Mouse (Mus musculus): ENCODE data around the gene Kcnk7. TPM values are rescaled to one million over a fixed set of nuclear protein-coding genes. Genes with fewer than 3 reads are reported as not detected.

The Kcnk7 gene
- total RNA-seq, 2 experiments from 2014 or later: not detected

GRCm38 (mm10) chr19:5689565-5690342, 14.4 kb upstream of the Kcnk7 start:
- DNase-seq (ENCODE audit: low spot score in 2 of 2): peak; percentile 62 to 73

GRCm38 (mm10) chr19:5690343-5690735, 13.8 kb upstream of the Kcnk7 start:
- no peak for DNase-seq (ENCODE audit: low spot score in 2 of 2)

GRCm38 (mm10) chr19:5691601-5692000, 12.6 kb upstream of the Kcnk7 start:
- no peak for DNase-seq (ENCODE audit: low spot score in 2 of 2)

GRCm38 (mm10) chr19:5692086-5692912, 11.9 kb upstream of the Kcnk7 start:
- peak in 1 of 2 experiments; percentile 49 for DNase-seq (ENCODE audit: low spot score in 2 of 2)

GRCm38 (mm10) chr19:5692913-5693396, 11.2 kb upstream of the Kcnk7 start:
- DNase-seq (ENCODE audit: low spot score in 2 of 2): no peak

GRCm38 (mm10) chr19:5693801-5694200, 10.4 kb upstream of the Kcnk7 start:
- no peak for DNase-seq (ENCODE audit: low spot score in 2 of 2)

- no peak for DNase-seq (ENCODE audit: low spot score in 2 of 2)
Measured at GRCm38 (mm10) chr19:5695849-5696462, 8.2 kb upstream of the Kcnk7 start.

GRCm38 (mm10) chr19:5704801-5705571, 819 bp downstream of the Kcnk7 start:
- no peak for DNase-seq (ENCODE audit: low spot score in 2 of 2)

- no peak for DNase-seq (ENCODE audit: low spot score in 2 of 2)
Measured at GRCm38 (mm10) chr19:5710068-5710467, 5.9 kb downstream of the Kcnk7 start.

- DNase-seq (ENCODE audit: low spot score in 2 of 2): no peak
Measured at GRCm38 (mm10) chr19:5710581-5710980, 6.4 kb downstream of the Kcnk7 start.

- peak; percentile 61 to 75 for DNase-seq (ENCODE audit: low spot score in 2 of 2)
Measured at GRCm38 (mm10) chr19:5711218-5711617, 7.1 kb downstream of the Kcnk7 start.

GRCm38 (mm10) chr19:5711907-5712460, 7.8 kb downstream of the Kcnk7 start:
- no peak for DNase-seq (ENCODE audit: low spot score in 2 of 2)

- DNase-seq (ENCODE audit: low spot score in 2 of 2): no peak
Measured at GRCm38 (mm10) chr19:5713255-5713654, 9.1 kb downstream of the Kcnk7 start.

- no peak for DNase-seq (ENCODE audit: low spot score in 2 of 2)
Measured at GRCm38 (mm10) chr19:5713730-5714129, 9.6 kb downstream of the Kcnk7 start.

GRCm38 (mm10) chr19:5715793-5716688, 11.9 kb downstream of the Kcnk7 start:
- peak; percentile 54 to 64 for DNase-seq (ENCODE audit: low spot score in 2 of 2)

GRCm38 (mm10) chr19:5716955-5717354, 12.8 kb downstream of the Kcnk7 start:
- no peak for DNase-seq (ENCODE audit: low spot score in 2 of 2)

GRCm38 (mm10) chr19:5721233-5721632, 17.1 kb downstream of the Kcnk7 start:
- no peak for DNase-seq (ENCODE audit: low spot score in 2 of 2)

GRCm38 (mm10) chr19:5722848-5723425, 18.8 kb downstream of the Kcnk7 start:
- no peak for DNase-seq (ENCODE audit: low spot score in 2 of 2)

GRCm38 (mm10) chr19:5723934-5724548, 19.9 kb downstream of the Kcnk7 start:
- DNase-seq (ENCODE audit: low spot score in 2 of 2): no peak
